Mouse (Mus musculus) adrenal gland, postnatal 4 days (tissue): Measurements from ENCODE around the gene Gm45062. TPM values are rescaled to one million over a fixed set of nuclear protein-coding genes. Genes with fewer than 3 reads are reported as not detected.

ENCODE experiments used
- DNase-seq, 2 experiments: peaks; one replicate each; pipeline ENCODE4 v3.0.0; 2021 to 2022; ENCODE audit warnings: low spot score in 2 of 2, mixed read lengths in 2 of 2
- total RNA-seq, 2 experiments: library from RNA; stranded (reverse); gene quantifications; 2 replicates each; pipeline ENCODE4 v1.2.3; 2021

Gene Gm45062
- total RNA-seq, 2 experiments from 2014 or later: not detected

DNA sequence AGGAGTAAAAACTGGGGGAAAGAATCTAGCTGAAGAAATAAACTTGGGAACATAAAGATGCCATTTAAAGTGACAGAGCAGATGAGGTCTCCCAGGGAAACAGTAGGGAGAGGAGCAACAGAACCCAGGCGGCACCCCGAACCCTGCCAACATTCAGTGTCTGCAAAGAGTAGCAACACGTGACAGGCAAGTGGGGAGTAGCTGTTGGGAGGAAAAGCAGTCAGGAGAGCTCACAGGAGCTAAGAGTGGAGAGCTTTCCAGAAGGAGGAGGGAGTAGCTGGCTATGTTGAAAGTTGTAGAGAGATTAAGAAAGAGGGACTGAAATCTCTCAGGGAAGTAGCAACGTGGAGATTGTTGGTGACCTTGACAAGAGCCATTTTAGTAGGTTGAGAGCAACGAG is 214.2 kb downstream of the Gm45062 start:
- no peak for DNase-seq

- DNase-seq: no peak
Observed at GRCm38 (mm10) chr6:8474316-8474715, 215.1 kb downstream of the Gm45062 start.

DNA sequence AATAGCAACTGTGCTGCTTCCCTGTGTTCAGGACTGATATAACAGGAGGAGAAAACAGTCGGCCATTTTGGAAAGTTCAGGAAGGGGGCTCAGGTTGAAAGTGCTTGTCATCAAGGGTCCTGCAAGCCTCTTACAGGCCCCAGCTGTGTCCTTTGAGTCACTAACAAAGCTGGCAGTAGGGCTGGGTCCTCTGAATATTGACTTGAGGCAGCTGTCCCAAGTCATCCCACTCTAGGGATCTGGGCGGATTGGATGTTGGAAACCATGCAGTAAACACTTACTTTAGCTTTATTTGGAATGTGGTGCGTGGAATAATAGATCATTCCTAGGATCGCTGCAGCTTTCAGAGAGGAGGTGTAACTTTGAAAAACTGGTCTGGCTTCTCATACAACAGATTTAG is 215.6 kb downstream of the Gm45062 start:
- no peak for DNase-seq

- no peak for DNase-seq
Observed at GRCm38 (mm10) chr6:8479176-8479575, 219.9 kb downstream of the Gm45062 start.

DNA sequence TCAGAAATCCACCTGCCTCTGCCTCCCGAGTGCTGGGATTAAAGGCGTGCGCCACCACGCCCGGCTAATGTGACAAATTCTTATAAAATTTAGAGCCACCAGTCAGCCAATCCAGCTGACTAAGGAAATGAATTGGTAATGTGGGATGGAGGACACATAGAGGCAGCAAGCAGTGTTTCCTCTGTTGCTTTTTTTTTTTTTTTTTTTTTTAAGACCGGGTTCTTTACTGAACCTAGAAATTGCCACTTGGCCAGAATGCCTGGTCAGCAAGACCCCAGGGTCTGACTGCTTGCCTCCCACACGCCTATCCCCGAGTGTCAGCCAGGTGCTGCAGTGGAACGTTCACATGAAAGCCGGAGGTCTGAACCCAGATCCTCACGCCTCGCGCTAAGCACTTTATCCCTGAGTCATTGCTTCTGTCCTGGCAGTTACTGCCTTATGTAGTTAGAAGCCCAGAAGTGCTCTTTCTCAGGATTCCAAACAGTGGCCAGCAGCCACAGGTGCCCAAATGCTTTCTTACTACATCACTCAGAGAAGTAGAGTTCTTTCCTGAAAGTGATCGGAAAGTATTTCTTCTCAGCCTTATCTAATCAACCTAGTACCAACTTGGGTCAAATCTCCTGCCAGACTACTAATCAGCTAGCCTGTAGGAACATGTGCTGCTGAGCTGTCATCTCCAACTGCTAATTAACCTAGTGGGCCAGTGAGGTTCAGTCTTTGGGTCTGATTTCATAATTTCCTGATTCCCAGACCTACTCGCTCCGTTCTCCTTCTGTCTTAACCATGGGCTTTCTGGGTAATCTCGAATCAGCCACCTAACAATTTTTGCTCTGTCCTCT is 225.4 kb downstream of the Gm45062 start:
- no peak for DNase-seq

DNA sequence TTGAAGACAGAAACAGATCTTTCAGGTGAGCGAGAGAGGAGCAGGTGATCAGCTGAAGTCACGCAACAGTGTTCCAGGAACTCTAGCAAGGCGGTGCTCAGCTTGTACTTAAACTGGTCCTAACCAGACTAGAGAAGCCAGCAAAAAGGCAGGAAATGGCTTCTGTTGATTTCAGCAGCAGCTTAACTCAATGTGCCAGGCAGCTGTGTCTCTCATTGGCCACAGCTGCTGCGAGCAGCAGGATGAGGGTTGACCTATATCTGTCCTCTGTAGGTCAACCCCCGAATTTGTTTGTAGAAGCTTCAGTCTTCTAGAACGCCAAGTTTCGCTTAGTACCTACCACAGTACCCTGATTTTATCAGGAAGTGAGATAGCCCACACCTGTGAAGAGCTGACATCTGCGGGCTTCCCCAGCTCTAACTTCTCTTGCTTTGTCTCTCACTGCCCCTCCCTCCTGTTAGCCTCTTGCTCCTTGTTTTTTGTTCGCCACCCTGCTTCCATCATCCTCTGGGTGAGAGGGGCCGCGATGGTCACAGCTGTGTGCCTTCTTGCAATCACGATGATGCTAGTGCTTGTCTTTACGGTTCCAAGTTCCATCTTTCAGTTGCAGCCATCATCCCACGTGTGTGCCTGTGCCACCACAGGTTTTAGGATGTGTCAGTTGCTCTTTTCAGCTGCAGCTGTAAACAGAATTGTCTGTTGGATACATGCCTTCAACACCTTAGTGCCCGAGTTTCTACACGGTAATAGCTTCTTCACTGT is 226.3 kb downstream of the Gm45062 start:
- DNase-seq: no peak

DNA sequence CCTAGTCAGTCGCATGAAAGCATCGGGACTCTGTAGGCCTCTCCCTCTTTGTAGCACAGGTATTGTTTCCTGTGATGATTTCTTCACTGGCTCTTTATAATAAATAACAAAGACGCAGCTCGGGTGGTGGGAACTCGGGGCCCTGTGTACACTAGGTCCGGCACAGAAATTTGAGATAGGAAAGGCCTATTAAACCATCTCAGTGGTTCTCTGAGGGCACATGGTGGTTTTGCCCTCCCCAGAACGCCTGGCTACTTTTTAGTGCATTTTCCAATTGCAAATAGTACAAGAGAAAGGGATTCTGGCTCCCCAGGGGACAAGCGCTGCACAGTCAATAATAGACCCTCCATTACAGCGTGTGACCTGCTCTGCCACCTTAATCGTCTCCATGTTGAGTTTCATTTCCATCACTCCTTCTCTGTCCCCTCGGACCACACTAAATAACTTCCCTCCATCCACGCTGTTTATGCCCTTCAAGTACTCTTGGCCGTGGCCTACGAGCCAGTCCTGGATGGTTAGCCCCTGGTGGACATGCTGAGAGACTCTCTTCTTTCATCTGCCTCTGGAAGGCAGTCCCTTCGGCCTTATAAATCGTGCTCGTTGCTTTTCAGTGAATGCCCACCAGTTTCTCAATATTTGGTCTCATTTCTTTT is 227.3 kb downstream of the Gm45062 start:
- DNase-seq: no peak

DNA sequence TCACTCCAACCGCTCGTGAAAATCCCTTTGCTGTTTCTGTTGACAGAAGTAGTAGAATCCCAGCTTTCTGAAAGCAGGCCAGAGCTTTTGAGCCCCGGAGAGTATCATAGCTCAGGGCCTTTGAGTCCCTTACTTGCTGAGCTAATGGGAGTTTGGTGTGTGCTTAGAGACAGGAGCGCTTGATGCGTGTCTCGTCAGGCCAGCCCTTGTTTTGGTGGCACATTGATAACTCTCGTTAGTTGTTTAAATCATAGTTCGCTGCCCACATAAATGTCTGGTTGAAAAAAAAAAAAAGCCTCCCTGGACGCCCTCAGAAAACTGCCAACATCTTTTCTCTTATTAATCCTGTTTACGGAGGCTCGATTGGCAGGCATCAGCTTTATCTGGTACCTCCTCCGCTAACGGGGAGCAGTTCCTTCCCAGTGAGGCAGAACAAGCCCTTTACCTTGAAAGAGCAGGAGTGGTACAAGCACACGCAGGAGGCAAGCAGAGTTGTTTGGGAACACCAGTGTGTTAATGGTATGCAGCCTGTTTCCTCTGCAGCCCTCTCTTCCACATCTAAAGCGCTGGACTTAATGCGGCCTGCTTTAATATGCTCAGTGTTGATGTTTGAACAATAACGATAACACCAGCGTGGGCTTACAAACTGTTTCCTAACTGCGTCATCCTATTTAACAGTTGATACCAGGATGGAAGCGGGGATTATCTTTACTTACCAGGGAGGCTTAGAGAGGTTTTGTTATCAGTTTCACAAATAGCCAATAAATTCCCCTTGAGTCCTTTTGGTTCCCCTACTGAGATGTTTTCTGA is 228.0 kb downstream of the Gm45062 start:
- DNase-seq: no peak

DNA sequence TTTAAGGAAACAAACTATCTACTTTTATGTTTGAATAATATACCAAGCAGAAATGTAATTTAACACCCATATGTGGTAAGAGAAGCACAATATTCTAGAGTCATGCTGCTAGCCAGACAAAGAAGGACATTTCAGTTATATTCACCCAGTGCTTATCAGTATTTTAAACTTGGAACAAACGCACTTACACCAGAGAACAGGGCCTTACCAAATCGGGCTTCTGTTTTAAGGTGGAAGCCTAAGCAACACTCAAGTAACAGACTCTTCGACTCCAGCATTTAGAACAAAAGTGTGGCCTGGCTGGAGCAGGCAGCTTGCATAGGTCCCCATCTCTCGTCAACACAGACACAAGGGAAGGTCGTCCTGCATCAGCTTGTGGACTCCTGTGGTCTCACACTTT is 229.0 kb downstream of the Gm45062 start:
- no peak for DNase-seq

- no peak for DNase-seq
Observed at GRCm38 (mm10) chr6:8489266-8489665, 230.0 kb downstream of the Gm45062 start.

GRCm38 (mm10) chr6:8489938-8490585 is 230.8 kb downstream of the Gm45062 start:
- no peak for DNase-seq

GRCm38 (mm10) chr6:8492248-8492647 is 233.0 kb downstream of the Gm45062 start:
- DNase-seq: no peak

GRCm38 (mm10) chr6:8495109-8495826 is 236.0 kb downstream of the Gm45062 start:
- DNase-seq: no peak

DNA sequence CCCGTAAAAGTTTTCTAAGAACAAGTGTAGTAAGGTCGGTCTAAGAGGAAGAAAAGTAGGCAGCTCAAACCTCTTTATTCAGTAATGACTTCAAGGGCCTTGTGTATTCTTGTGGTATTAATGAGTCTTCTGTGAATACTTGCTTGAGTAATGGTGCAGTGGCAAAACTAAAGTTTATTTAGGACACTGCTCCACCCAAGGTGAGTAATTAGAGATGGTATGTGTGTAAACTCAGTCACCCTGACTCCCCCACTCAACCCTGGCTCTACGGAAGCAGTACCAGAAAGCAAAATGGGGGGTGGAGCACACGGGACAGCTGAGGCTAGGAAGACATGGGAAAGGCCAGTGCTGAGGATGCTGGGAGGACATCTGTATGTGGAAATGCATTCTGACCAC is 236.6 kb downstream of the Gm45062 start:
- no peak for DNase-seq

GRCm38 (mm10) chr6:8497234-8497867 is 238.1 kb downstream of the Gm45062 start:
- no peak for DNase-seq

GRCm38 (mm10) chr6:8497868-8498257 is 238.6 kb downstream of the Gm45062 start:
- no peak for DNase-seq

DNA sequence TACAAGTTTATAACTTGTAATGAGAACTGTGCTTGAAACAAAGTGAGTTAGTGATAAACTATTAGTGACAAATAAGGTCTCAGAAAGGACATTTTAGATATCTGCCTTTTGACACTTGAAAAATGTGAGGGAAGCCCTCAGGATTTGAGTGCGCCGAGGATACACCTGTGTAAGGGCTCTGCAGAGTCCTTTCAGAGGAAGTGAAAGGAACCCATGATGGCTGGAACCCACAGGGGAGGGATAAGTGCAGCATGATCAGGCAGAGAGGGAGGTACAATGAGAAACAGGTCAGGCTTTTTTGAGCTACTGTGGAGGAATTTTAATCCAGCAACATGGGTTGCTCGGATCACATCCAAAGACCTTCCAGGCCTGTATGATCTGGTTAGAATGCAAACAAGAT is 239.7 kb downstream of the Gm45062 start:
- no peak for DNase-seq

DNA sequence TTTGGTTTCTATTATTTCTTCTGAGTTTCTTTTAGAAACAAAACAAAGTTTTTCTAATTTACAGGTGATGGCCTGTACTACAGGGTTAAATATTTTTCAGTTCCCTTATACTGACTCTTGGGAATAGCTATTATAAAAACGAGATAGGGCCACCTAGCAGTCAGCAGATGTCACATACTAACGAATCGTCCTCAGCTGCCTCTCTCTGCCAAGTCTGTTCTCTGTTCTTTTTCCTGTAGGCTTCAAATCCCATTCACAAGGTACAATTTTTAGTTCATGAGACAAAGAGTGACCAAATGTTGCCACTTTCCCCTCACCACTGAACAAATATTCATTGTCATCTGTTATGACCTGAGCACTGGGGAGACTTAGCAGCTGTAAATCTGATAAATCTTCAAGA is 244.7 kb downstream of the Gm45062 start:
- DNase-seq: no peak

- DNase-seq: no peak
Observed at GRCm38 (mm10) chr6:8504521-8505228, 245.4 kb downstream of the Gm45062 start.
